Comparison of ENCODE assay signal across 8 mouse cellular contexts in the genomic region with DNA sequence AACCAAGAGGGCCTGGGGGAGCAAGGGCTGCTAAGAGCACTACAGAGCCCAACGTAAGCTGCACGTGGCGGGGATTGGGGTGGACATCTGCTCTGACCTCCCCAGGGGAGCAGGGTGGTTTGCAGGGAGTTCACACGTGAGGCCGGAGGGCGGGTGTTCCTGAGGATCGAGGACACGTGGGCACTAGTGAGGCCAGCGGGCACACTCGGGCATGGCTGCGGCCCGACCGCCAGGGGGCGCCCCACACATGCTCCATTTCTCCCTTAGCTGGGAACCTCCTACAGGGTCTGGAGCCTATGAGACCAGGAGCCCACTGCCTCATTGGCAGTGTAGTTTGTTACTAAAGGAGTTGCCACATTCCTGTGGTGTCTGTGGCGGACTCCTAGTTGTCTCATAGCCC. TPM values are rescaled to one million over a fixed set of nuclear protein-coding genes. Genes with fewer than 3 reads are reported as not detected.
DNase-seq lines count a peak whose midpoint lies in the region; ATAC-seq lines count a peak whose summit lies in the region.

No protein-coding gene starts in this region.

- peak overlapping the region; percentile 0; the same call in 1 of the 2 replicates for H3K27ac ChIP-seq in embryonic facial prominence, embryonic 10.5 days (replicated peaks)
- H3K27ac ChIP-seq in liver, embryonic 16.5 days (ENCODE audit: low read length): no peak overlapping the region

- DNase-seq in CD4-positive helper T cell, adult 2 months (ENCODE audit: low read depth, low spot score): peak; percentile 67
- DNase-seq in adrenal gland, adult 18-20 months (ENCODE audit: low spot score in 2 of 2): peak; percentile 79 to 87
- DNase-seq in embryonic facial prominence, embryonic 10.5 days (ENCODE audit: low spot score): peak; percentile 91
- DNase-seq in heart, adult 9 months (ENCODE audit: low spot score in 2 of 2): peak; percentile 75 to 83
- peak; percentile 74 for DNase-seq in layer of hippocampus, adult 11-12 months (ENCODE audit: low spot score)
- peak; percentile 86 for DNase-seq in retina, embryonic 14.5 days (ENCODE audit: low spot score)
- DNase-seq in urinary bladder, adult 2 months (ENCODE audit: low spot score): peak; percentile 73

- H3K4me3 ChIP-seq in embryonic facial prominence, embryonic 10.5 days: peak overlapping the region; percentile 50
- no peak overlapping the region for H3K4me3 ChIP-seq in liver, embryonic 16.5 days (ENCODE audit: low read depth, low read length)

- no peaks in the 10 kb centered on the region for H3K36me3 ChIP-seq in embryonic facial prominence, embryonic 10.5 days (replicated peaks)
- H3K36me3 ChIP-seq in liver, embryonic 16.5 days (ENCODE audit: control insufficient read depth, insufficient read depth): no peaks in the 10 kb centered on the region

- WGBS in embryonic facial prominence, embryonic 10.5 days: 8% methylated on average over 15 of the region's 15 CpGs
- 7% methylated on average over 15 of the region's 15 CpGs for WGBS in liver, embryonic 16.5 days (ENCODE audit: insufficient replicate concordance)

- no peaks in the 10 kb centered on the region for H3K9me3 ChIP-seq in embryonic facial prominence, embryonic 10.5 days
- no peaks in the 10 kb centered on the region for H3K9me3 ChIP-seq in liver, embryonic 16.5 days (replicated peaks; ENCODE audit: control insufficient read depth, low read length)

- H3K9ac ChIP-seq in liver, embryonic 16.5 days (ENCODE audit: low read depth, low read length): no peak overlapping the region

- peaks cover 99% of the 10 kb centered on the region for H3K27me3 ChIP-seq in embryonic facial prominence, embryonic 10.5 days (replicated peaks; ENCODE audit: low read depth, poor library complexity, severe bottlenecking)
- H3K27me3 ChIP-seq in liver, embryonic 16.5 days (ENCODE audit: control insufficient read depth, insufficient read depth, low read depth, low read length): peaks cover 100% of the 10 kb centered on the region

- H3K4me2 ChIP-seq in liver, embryonic 16.5 days (ENCODE audit: low read depth, low read length): no peak overlapping the region

- H3K4me1 ChIP-seq in embryonic facial prominence, embryonic 10.5 days: peaks cover 79% of the 10 kb centered on the region
- H3K4me1 ChIP-seq in liver, embryonic 16.5 days (ENCODE audit: control insufficient read depth, low read depth, low read length): peaks cover 19% of the 10 kb centered on the region

- ATAC-seq in liver, embryonic 16.5 days (ENCODE audit: low read depth): peak; percentile 43

RNA-seq across cellular contexts. Expression of gene Tmem200b, which starts 5.1 kb away (rescaled TPM):
- 10 to 100 TPM in 1 of 2 experiments, 1 to 10 TPM in 1; 6.2 to 11.5 TPM for total RNA-seq in adrenal gland, adult 18-20 months (2021)
- polyA plus RNA-seq in embryonic facial prominence, embryonic 10.5 days (2016; fragmentation: Nextera tagmentation; extraction: Ambion mirVana): 2.1 and 2.8 TPM in 2 replicates
- not detected in 2 replicates for polyA plus RNA-seq in liver, embryonic 16.5 days (2015; fragmentation: Nextera tagmentation; extraction: Ambion mirVana)
- polyA plus RNA-seq in urinary bladder, adult 2 months (2012; rRNA removed): 45.2 and 52.6 TPM in 2 replicates

RNA-seq across cellular contexts. Expression of gene Srsf4, which starts 43.0 kb away (rescaled TPM):
- 10 to 100 TPM; 59.7 to 62.5 TPM for total RNA-seq in adrenal gland, adult 18-20 months (2021)
- 142 and 143 TPM in 2 replicates for polyA plus RNA-seq in embryonic facial prominence, embryonic 10.5 days (2016; fragmentation: Nextera tagmentation; extraction: Ambion mirVana)
- 51.2 and 51.9 TPM in 2 replicates for polyA plus RNA-seq in liver, embryonic 16.5 days (2015; fragmentation: Nextera tagmentation; extraction: Ambion mirVana)
- 48.1 and 60.6 TPM in 2 replicates for polyA plus RNA-seq in urinary bladder, adult 2 months (2012; rRNA removed)

Comparison
In these comparisons a context has a peak if more than half of its experiments do, and no peak if none do; other contexts are left out.
1. RNA of gene Tmem200b, which starts 5.1 kb away (polyA plus RNA-seq): 45.2 to 52.6 TPM in urinary bladder, adult 2 months; 2.1 to 2.8 TPM in embryonic facial prominence, embryonic 10.5 days and not detected in liver, embryonic 16.5 days; every median in the first group is over 10 times any median in the second.
2. Peak in every context shown above with its lines, with median percentiles within 50 percentile points of each other: DNase-seq.